Mouse (Mus musculus): ENCODE results near the gene Gm9736.

The Gm9736 gene

GRCm38 (mm10) chr10:77726186-77726585 is 25.0 kb downstream of the Gm9736 start, which contains the start of gene Gm10100:
Gene Gm10100, plus strand, starts transcription at chr10:77726486.
- in situ Hi-C loops (cut with MboI, MseI): no loop called here

- in situ Hi-C loops (cut with MboI, MseI): loop anchor here (25.0 kb wide), 1 partner anchor 1012 kb away; no protein-coding TSS in a partner anchor
Observed at GRCm38 (mm10) chr10:77724855-77725254, 26.3 kb downstream of the Gm9736 start.

GRCm38 (mm10) chr10:77720299-77720698 is 30.9 kb downstream of the Gm9736 start, which contains the start of gene Krtap12-1:
Gene Krtap12-1, plus strand, starts transcription at chr10:77720599.
- in situ Hi-C loops (cut with MboI, MseI): loop anchor here (25.0 kb wide), 1 partner anchor 1017 kb away; no protein-coding TSS in a partner anchor

- in situ Hi-C loops (cut with MboI, MseI): loop anchor here (25.0 kb wide), 1 partner anchor 1022 kb away; no protein-coding TSS in a partner anchor
Observed at GRCm38 (mm10) chr10:77715507-77715906, 35.6 kb downstream of the Gm9736 start, which contains the start of gene Gm10142. Gene Gm10142, plus strand, starts transcription at chr10:77715807.

- in situ Hi-C loops (cut with MboI, MseI): loop anchor here (25.0 kb wide), 1 partner anchor 1024 kb away; no protein-coding TSS in a partner anchor
Observed at GRCm38 (mm10) chr10:77713734-77714133, 37.4 kb downstream of the Gm9736 start.

- in situ Hi-C loops (cut with MboI, MseI): loop anchor here (25.0 kb wide), 1 partner anchor 1026 kb away; no protein-coding TSS in a partner anchor
Observed at GRCm38 (mm10) chr10:77711157-77711556, 40.0 kb downstream of the Gm9736 start, which contains the start of gene Gm10024. Gene Gm10024, plus strand, starts transcription at chr10:77711457.

GRCm38 (mm10) chr10:77709831-77710230 is 41.3 kb downstream of the Gm9736 start:
- in situ Hi-C loops (cut with MboI, MseI): loop anchor here (25.0 kb wide), 1 partner anchor 1027 kb away; no protein-coding TSS in a partner anchor

- in situ Hi-C loops (cut with MboI, MseI): loop anchor here (25.0 kb wide), 1 partner anchor 1031 kb away; no protein-coding TSS in a partner anchor
Observed at GRCm38 (mm10) chr10:77706326-77706725, 44.8 kb downstream of the Gm9736 start, which contains the start of gene Gm10272. Gene Gm10272, plus strand, starts transcription at chr10:77706626.
